Mouse (Mus musculus): ENCODE results near the gene Lifr.

Lifr gene

DNA sequence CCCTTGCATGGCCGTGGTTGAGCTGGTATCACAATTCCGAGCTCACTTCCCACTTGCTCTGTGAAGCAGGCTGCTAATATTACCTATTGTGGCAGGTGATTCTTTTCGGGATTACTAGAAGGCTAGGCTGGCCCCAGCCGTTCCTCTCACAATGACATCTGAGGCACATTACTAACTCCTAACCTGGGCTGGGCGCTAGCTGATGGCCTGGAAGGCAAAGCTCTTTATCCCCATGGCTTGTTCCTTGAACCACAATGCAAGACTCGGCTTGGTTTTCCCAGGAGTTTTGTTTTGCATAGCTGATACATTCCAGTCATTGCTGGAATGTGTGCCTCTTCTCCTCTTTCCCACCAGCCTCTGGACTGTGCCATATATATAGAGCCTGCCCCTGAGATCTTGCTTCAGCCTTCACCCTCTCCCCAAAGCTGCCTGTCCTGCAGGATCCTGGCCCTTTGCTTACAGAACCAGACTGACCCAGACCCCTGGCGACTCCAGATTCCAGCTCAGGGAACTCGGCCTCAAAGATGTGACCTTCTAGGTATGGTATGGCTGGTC, at the start of gene Lifr:
Lifr (plus strand) TSS at position 404 of the 555 bp plus-strand sequence.
- DNase-seq, result no peak

DNA sequence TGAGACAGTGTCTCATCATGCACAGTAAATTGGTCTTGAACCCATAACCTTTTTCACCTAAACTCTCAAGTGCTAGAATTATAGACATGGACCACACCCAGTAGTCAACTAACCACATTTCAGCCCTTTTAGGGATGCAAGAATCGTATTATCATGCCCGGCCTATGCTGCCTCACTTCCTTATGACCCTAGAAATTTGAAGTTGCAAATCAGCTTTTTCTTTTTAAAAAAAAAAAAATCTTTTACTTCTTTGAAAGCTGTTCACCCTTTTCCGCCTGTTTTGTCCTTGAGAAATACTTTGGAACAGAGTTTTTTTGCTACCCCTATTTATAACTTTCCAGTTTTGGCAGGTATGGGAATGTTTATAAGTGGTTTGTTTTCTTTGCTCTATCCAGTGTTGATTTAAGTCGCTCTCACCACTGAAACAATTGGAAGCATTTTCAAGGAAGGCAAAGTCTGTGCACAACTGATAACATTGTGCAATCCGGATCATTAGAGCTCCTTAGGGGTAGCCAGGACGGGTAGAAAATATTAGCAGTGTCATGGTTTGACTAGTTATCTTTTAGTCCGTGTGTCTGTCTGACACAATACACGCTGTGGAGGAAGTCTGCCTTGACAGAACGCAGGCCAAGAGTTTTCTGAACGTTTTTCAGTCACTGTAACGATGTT, 46.2 kb upstream of the Lifr start:
- no peak for DNase-seq

DNA sequence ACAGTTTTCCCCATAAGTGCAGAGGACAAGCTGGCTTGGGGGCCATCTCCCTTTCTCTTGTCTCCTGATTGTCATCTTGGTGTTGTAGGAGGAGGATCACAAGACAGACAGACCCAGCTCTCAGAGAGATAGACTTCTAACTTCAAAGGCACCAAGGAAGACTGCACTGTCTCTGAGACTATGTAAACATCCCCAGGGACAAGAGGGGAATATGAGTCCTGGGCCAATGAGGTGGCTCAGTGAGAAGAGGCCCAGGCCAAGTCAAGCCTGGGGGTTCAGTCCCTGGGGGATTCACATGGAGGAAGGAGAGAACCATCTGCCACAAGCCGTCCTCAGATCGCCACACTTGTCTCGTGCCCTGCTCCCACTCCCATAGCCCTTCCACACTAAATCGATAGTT, 45.4 kb upstream of the Lifr start:
- DNase-seq, result no peak

DNA sequence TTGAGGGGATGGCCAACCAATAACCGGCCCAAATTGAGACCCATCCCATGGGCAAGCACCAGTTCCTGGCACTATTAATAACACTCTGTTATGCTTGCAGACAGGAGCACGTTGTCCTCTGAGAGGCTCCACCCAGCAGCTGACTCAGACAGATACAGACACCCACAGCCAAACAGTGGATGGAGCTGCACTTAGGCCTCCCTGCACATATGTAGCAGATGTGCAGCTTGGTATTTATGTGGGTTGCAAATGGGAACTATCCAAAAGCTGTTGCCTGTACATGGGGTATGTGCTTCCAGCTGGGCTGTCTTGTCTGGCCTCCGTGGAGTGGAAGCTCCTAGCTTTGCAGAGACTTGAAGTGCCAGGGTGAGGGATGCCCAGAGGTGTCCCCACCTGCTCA, 42.5 kb upstream of the Lifr start:
- DNase-seq, result no peak

DNA sequence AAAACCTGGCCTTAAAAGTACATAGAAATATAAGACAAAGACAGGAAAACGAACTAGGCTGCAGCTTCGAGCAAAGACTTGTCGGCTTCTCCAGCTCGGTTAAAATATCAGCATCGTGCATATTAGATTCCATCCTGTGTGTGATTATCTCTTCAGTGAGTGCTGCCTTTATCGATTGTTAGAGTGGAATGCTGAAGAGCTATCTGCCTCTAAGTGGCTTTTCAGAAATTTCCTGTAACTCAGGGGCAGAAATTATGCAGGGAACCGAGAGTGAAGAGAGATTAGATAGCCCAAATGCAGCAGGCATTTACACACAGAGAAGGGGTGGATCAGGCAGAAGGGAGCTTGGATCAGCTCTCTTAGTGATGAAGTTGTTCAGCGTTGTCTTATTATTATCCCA, 41.5 kb upstream of the Lifr start:
- DNase-seq, result no peak

DNA sequence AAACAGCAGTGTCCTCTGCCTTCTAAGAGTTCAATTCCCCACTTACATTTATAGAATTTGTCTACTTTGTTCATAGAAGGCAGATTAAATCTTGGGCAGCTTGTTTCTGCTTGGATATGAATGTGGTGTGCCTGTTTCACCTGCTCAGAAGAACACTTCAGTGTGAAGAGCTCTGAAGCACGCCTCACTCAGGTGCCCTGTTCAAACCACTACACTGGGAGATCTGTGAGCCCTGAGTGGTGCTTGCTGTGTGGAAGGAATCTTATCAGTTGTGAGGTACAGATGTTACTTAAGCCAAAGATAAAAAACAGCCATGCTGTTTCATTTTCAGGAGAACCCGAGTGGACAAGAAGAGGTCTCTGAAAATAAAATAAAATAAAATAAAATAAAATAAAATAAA, 38.7 kb upstream of the Lifr start:
- DNase-seq, result no peak

DNA sequence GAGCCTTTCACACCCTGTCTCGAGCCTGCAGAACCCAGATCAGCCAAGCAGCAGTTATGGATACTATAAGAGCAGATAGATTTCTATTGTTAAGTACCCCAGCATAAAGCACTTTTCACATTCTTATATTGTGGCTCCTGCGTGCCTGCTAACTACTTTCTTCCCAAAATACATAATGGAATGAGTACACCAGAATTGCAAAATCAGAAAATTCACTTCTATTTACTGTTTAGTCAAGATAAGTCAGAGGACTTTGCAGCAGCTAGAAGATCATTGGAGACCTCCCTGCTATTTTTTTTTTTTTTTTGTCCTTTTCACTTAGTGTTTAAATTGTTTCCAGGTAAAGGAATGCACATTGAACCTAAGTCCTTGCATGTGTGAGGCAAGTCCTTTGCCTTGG, 38.3 kb upstream of the Lifr start:
- DNase-seq, result no peak

DNA sequence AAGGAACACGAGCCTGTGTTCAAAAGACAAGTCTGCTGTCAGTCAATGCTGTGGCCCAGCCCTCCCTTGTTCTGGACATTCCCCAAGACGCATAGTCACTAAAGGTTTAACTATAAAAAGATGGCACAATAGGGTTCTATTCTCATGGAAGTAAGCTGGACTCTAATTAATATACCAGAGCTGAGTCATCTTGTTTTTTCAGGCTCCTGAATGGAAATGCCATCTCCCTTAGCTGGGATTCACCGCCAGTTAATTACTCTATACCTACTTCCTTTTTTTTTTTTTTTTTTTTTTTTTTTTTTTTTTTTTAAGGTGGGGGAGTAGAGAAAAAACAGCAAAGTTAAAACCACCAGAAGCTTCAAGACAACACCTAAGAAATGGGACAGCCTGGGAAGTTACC, 33.6 kb upstream of the Lifr start:
- no peak for DNase-seq

DNA sequence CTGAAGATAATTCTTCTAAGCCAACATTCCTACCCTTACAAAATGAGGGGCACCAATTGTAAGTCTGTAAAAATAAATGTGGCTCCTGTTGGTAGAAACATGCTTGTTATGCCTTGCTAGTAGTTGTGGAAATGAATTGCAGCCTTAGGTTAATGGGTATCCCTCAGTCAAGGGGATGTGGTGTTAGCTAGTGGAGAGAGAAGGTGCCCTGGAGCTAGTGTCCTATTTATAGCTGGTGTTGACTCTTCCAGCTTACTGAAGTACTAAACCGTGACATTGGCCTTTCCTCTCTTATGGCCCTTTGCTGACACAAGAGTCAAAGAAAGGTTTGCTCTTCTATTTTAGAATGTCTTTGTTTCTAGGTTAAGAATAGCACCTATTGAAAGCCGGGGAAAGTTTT, 29.9 kb upstream of the Lifr start:
- DNase-seq, result no peak

DNA sequence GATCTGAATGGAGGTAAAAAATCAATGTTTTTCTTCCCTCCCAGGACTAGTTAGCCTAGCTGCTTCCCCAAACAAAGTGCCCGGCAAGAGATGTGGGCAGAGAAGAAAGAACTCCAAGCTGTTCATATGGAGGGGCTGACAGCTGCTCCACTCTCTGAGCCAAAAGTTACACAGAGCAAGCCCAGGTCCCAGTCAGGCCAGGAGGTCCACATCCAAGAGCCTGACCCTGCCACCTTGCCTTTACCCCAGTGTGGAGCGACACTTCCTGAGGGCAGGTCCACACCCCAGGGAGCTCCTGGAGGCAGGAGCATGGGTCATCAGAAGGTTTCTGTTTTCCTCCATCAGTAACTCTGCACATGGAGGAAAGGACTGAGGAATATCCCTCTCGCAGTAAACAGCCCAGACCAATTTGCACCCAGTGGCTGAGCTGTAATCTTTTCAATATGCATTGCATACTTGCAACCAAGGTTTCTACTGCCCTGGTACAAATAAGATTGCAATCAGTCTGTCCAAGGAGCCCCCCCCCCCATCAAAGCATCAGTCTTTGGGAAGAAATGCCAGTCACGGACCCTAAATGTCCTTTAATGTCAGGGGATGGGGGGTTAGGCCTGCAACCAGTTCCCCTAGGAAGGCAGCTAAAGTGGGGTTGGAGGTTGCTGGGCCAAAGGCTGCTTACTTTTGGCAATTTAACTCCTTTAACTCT, 28.3 kb upstream of the Lifr start:
- DNase-seq, result no peak

DNA sequence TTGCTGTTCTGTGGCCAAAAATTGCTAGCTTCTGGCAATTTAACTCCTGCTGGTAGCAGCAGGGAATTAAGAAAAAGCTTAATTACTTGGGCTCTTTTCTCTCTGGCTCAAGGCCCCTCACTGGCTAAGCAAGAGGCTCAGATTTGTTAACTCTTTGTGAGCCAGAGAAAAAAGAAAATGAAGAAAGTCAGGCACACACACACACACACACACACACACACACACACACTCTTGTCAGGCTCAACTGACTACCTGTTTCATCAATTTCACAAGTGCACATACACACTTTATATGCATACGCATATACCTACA, 27.8 kb upstream of the Lifr start:
- no peak for DNase-seq

DNA sequence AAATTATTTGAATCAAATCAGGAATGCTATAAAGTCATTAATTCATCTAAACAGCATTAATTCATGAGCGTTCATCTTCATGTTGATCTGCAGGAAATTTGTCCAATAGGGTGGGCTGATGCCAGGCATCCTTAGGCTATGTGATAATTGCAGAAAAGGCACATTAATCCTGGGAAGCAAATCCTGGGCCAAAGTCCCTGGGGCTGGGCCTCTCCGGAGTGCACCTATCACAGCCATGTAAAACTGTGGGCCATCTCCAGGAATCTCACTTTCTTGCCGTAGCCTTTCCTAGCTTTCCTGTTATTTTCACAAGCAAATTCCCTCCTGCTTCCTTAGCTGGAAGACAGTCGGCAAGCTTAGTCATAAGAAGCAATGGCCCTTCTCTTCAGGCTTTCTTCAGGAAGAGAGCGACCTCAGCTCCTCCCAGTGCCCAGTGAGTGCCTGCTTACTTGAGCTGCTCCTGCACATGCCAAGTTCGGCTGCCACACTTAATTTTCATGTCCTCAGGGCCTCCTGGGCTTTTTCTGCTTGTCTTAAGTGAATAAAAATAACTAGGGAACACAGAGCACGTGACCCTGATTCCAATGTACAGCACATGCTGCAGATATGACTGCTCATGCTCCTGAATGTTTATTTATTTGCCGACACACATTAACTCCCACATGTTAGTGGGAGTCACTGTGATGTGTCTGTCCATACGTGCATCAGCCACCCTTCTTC, 26.7 kb upstream of the Lifr start:
- DNase-seq, result no peak

DNA sequence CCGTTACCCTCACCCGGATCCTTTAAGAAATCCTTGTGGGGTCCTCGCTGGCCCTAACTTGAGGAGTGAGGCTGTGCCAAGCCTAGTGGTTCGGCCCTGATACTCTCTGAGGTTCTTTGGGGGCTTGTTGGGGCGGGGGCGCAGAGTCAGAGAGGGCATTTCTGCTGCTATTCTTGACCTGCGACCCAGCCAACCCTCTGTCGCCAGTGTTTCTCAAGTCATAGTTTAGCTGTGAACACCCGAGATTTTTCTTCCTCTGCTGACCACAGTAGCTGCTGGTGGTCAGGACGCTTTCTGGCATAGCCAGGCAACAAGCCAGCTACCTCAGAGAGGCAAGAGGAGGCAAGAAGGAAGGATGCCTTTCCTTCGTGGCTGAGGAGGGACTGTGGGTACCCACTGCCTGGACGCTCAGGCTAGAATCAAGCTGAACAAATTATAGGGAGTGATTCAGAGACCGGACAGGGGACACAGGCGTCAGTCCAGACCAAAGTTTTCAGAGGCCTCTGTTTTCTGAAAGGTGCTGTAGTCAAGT, 25.4 kb upstream of the Lifr start:
- no peak for DNase-seq

DNA sequence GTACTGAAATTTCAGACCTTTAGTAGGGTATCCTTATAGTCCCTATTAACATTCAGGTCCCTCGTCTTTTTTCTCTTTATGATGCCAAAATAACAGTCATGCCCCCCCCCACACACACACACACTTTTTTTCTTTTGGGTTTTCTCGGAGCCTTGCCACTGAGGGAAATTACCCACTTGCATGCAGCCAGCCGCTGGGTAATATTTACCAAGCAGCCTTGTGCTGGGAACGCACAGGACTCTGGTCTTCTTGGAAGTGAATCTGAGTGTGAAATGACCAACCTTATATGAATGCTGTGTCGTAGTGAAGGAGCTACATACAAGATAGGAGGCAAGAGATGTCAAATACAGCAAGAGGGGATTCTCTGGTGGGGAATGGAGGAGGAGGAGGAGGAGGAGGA, 24.8 kb upstream of the Lifr start:
- DNase-seq, result no peak

DNA sequence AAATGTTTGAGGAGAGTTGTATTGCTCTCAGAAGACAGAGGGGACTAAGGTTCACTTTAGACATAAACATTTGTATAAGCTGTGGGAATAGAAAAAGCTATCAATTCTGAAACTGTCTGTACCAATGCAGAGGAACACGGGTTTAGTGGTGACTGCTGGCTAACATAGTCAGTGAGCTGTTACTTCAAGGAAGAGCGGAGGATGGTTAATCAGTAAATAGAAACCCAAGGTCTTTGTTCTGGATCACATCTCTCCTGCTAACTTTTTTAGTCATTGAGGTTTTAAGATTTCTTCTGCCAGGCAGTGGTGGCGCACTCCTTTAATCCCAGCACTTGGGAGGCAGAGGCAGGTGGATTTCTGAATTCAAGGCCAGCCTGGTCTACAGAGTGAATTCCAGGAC, 23.7 kb upstream of the Lifr start:
- DNase-seq, result no peak

DNA sequence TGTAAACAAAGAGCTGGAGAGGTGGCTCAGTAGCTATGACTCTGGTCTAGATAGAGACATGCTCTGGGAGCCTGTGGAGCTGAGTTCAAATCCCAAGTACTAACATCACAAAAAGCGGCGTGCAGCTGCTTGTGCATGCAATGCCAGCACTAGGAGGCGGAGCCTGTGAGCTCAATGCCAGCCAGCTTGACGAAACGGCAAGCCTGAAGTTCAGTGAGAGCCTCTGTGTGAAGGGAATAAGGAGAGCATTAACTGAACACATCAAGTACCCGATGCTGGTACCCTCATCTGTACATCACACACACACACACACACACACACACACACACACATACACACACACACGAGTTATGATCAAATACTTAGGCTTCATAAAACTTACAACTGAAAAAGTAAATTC, 21.0 kb upstream of the Lifr start:
- no peak for DNase-seq

DNA sequence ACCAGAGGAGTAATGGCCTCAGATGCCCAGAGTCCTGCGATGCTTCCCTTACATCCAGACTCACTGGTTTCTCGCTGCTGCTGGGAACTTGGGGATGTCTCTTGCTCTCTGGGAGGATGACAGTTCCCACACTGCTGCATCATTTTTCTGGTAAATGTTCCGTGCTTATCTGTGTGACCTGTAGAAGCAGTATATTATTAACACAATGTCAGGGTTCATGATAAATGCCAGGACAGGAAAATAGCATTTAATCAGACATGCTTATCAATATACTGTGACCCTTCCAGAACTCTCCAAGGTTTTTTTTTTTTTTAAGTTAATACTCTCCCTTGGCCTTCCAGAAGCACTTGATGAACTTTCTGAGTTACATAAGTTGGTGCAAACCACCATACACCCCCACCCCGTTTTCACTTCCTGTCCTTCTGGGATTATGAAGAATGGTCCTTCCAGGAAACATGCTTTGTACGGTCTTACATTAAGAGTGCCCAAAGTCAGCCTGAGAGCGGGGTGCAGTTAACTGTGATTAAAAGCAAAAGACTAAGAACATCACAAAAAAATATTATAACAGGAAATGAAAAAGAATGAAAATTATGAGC, 20.1 kb upstream of the Lifr start:
- DNase-seq, result no peak

DNA sequence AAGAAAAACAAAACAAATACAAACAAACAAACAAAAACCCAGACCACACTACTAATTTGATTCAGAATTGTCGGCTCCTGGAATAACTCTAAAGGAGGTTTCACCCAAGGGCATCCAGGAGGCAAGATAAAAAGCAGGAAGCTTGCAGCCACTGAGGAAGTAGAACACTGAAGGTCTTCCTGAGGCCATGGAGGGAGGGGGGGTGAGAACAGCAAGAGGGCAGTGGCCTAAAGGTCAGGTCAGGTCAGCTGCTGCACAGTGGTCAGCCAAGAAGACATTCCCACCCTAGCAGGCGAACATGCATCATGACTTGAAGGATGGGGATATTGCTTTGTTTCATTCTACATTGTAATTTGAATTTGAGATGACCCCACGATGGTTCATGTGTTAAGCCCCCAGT, 17.1 kb upstream of the Lifr start:
- no peak for DNase-seq

DNA sequence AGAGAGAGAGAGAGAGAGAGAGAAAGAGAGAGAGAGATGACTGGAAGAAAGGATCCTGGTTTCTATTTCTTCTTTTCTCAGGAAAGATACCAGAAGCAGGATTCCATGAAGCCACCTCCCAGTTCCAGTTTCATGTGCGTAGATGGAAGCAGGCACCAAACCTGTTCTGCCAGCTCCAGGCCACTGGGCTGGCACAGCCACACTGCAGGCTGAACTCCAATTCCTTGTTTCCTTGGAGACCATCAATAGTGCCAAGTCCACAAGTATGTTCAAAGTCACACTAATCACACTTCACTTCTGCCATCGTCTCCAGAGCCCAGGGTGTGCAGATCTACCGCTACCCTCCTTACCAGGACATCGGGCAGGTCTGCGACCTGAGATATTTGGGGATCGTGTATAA, 15.2 kb upstream of the Lifr start:
- DNase-seq, result no peak

DNA sequence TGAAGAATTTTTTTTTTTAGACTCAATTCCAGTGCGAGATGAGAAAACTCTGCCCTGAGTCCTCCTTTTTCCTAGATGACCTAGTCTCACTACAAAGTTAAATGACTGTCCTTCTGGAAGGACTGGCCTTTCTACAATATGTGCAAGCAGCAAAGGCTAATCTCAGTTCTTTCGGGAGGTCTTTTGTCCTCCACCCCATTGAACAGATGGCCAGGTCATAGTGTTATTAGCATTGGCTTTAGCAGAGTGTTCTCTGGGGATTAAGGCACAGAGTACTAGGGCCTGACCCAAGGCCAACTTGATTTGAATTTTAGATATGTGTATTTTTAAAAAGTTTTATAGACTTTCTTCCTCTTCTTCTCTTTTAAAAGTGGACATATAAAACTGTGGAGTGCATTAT, 12.1 kb upstream of the Lifr start:
- DNase-seq, result no peak

DNA sequence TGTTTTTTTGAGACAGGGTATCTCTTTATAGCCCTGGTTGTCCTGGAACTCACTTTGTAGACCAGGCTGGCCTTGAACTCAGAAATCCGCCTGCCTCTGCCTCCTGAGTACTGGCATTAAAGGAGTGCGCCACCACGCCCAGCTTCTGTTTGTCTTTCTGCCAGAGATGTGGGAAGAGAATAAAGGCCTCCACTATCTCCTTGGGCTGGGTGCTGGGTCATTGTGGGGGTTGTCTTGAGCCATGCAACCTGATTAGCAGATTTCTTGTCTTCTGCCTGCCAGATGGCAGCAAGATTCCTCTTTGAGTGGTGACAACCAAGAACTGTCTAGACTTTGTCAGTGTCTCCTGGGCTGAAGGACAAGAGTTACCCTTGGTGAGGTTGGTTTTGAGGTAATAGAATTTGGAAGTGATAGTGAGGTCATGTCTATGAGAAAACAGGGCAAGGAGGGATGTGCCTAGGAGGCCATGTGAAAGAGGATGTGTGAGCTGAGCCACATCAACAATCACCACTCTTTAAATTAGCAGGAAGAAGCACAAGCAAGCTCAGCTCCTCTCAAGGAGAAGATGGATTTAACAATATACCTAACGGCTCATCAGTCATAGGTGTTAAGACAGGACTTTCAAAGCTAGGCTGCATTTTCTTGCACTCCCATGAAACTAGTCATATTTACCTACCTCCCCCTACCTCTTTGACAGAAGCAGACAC, 10.6 kb upstream of the Lifr start:
- no peak for DNase-seq

DNA sequence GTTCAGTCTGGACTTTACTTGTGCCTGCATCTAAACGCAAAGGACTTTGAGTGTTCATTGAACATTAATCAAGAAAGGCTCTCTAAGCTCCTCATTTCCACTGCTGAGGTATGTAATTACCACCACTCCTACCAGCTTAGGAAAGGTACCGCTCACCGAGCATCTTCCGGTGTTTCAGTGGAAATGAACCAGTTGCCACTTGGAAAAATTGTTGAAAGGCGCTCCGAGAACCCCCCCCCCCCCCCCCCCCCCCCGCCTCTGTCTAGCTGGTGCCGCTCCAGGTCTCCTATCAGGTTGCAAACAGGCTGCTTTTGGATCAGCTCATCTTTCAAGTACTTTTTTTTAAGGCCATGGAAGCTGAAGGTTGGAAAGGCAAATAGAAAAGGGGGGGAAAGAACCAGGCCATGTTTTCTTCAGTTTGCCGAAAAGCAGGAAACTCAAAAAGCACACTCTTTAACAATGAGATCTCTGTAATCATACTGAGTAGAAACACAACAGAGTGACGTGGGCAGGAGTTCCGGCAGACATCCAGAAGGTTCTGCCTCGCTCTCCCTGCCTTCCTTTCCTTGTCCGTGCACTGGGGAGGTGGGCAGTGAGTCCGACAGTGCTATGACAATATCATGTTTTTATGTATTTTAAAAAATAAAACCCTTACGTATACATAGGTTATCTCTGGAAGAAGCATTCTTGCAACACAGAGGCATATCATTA, 9.3 kb upstream of the Lifr start:
- DNase-seq, result no peak
